Mouse (Mus musculus): Measurements from ENCODE around the gene Fam111a.

Fam111a gene

DNA sequence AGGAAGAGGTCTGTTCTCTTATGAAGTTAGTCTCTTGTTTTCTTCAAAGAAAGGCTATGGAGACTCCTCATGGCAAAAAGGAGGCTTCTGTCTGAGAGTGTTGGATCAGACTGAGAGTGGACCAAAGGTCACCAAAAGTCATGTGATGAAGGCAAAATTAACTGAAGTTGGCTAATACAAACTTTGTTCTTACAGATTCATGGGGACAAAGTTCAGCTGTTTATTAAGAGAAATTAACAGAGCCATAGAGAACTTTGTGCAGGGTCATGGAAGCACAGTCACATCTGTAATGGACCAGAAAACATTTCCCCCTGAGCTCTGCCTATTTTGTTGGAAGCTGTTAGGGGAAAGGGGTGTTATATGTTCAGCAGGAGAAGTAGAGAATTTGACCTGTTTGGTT, 62.8 kb downstream of the Fam111a start:
- DNase-seq (ENCODE audit: low read depth in 1 of 2, low spot score in 2 of 2): no peak

DNA sequence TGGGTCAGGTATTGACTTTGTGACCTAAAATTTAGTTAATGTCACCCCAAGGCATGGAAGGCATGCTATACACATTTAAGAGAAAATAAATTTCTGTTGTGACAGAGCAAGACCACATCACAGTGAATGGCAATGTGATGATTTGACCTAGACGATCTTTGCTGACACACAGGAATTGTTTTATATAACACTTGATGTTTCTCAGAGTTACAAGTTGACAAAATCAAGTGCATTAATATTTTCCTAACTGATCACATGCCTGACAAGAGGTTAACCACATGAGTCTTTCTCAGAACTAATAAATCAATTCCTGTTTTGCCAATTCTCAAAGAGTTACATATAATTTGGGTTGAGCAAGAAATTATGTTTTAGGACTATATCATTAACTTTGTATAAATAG, 68.1 kb downstream of the Fam111a start:
- no peak for DNase-seq (ENCODE audit: low read depth in 1 of 2, low spot score in 2 of 2)

GRCm38 (mm10) chr19:12633176-12633575, 87.6 kb downstream of the Fam111a start, which contains the start of gene Glyat:
Glyat (plus strand) TSS chr19:12633308.
- no peak for DNase-seq (ENCODE audit: low read depth in 1 of 2, low spot score in 2 of 2)

DNA sequence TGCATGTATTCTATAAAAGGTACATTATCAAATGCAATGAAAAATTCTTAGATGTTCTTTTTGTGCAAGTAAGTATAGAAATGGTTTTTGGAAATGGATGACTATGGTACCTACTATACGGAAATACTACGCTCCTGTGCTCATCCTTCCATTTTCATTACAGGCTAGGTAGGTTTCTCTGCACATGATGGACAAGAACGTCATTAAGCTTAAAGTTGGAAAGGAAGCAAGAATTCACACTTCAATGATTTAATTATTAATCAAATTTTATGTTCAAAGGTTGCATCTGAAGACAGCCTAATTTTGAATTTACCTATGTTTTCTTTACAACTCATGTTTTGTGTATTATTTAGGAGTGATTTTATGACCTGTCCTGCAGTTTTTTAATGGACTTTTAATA, 88.7 kb downstream of the Fam111a start:
- DNase-seq (ENCODE audit: low read depth in 1 of 2, low spot score in 2 of 2): no peak

- no peak for DNase-seq (ENCODE audit: low read depth in 1 of 2, low spot score in 2 of 2)
These were observed 89.4 kb downstream of the Fam111a start for GRCm38 (mm10) chr19:12634963-12635362.

GRCm38 (mm10) chr19:12636863-12637262, 91.3 kb downstream of the Fam111a start:
- no peak for DNase-seq (ENCODE audit: low read depth in 1 of 2, low spot score in 2 of 2)

DNA sequence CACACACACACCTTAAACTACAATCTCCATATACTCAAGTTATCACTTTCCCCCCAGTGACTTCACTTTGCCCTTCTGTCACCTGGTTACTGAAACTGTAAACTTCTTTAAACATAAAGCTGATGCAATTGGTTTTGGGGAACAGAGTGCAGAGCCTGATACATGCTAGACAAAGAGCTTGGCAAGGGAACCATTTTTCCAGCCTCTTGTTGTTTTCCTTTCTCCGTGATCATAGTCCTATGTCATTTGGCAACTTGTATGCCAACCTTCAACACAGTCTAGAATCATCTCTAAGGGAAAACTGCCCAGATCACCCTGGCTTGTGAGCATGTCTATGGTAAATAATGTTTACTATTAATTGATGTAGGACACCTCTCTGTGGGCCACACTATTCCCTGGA, 92.5 kb downstream of the Fam111a start:
- DNase-seq (ENCODE audit: low read depth in 1 of 2, low spot score in 2 of 2): no peak
